Mouse (Mus musculus): ENCODE data around the gene Selenoi.
"Not testable (repeated sequence)": the region's sequence is repeated elsewhere in the genome, so short reads cannot be mapped to it uniquely, and the experiment has no call there.

Selenoi gene

DNA sequence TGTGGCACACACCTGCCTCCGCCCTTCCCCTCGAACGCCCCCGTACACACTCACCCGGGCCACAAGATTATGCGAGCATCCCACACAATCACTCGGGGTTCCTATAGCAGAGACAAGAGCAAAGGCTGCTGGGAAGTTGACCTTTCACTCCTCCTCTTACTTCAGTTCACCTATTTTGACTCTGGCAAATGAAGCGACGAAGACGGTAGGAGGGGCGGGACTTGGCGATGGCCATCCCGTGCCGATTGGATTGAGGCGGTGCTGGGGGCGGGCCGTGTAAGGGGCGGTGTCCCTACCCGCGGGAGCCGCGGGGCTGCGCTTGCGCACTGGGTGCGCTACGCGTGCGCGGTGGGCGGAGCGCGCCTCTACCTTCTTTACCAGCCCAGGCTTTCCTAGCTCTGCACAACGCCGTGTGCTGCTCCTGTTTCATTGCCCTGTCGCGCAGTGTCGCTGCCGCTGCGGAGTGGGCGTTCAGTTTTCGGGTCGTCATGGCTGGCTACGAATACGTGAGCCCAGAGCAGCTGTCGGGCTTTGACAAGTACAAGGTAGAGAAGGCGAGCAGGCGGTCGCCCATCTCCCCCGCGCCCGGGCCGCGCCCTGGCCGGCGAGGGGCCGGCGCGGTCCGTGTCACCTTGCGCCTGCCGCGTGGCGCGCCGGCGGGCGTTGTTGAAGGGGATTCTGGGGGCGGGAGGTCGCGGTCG lies at the start of gene Selenoi:
TSS of gene Selenoi (plus strand) at position 311 of the 701 bp plus-strand sequence.
- in situ Hi-C loops (cut with MboI) = no loop called here

DNA sequence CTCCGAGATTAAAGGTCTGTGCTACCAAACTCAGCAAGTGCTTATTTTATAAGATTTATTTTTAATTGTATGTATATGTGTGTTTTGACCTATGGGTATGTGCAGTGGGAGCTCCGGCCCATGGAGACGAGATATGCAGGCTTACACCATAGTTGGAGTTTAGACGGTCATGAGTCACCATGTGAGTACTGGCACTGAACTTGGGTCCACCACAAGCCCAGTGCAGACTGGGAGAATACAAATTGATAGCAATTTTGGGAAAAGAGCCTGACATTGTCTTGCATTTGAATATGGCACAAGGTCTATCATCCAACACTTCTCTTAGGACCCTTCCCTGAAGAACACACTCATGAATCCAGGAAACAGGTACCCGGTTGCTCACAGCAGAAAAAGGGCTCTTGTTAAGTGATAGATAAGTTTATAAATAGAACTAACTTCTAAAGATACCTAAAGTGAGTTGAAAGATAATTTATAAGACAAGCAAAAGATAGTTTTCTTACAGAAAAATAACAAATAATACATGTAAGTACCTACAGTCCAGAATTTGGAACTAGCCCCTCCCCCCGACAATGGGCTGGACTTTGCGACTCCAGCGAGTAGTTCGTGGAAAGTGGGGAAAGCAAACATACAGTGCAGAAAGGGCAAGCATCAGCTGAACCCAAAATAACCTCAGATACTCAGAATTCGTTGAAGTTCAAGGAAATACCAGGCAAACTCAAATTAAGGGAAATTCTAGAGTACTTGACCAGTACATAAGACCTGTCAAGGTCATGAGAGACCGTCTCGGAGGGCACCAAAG lies 44.5 kb upstream of the Selenoi start:
- in situ Hi-C loops (cut with MboI) = no loop called here

DNA sequence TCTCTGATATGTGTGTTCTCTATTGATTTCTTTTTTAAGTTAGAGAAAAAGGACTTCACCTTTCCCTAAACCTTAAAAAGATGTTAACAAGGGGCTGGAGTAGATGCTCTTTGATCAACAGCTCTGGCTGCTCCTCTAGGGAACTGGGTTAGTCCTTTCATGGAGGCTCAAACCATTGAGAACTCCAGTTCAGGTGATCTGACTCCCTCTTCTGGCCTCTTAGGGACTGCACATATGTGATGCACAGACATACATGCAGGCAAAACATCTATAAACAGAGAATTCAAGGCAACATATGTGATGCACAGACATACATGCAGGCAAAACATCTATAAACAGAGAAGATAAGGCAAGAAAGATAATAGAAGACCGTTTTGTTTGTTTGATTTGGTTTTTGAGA lies 39.9 kb upstream of the Selenoi start:
- in situ Hi-C loops (cut with MboI) = no loop called here

DNA sequence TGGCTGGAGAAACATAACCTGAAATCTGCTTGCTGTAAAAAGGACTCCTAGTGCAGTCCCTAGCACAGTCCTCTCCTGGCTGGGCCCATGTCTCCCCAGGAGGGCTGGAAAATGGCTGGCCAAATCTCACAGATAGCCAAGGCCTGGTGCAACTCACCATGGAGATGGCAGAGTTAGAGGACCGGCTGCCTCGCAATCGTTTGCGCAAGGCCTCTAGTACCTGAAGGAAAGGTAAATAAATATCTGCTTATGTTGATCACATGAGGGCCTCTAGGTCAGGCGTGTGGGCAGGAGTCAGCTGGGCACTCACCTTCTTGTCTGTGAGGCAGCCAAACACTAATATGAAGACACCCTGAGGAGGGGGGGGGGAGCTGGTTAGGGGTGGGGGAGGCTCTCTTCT lies 37.0 kb upstream of the Selenoi start:
- in situ Hi-C loops (cut with MboI) = no loop called here

DNA sequence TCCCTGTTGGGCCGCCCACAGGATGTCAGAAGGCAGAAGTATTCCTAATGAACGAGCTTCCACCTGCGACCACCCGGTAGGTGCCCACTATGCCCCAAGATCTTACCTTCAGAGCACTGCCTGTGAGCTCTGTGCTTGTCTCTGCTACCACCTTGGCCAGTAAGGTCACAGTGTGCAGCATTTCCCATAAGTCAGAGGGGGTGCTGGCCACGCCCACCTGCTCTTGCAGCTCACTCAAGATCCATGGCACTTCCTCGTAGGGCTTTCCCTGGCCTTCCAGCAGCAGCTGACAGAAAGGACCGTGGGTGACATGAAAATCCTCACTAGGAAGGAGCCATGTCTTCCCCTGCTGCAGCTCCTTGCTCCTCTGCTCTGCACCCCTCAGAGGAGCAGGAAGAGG lies 34.1 kb upstream of the Selenoi start:
- in situ Hi-C loops (cut with MboI) = no loop called here

DNA sequence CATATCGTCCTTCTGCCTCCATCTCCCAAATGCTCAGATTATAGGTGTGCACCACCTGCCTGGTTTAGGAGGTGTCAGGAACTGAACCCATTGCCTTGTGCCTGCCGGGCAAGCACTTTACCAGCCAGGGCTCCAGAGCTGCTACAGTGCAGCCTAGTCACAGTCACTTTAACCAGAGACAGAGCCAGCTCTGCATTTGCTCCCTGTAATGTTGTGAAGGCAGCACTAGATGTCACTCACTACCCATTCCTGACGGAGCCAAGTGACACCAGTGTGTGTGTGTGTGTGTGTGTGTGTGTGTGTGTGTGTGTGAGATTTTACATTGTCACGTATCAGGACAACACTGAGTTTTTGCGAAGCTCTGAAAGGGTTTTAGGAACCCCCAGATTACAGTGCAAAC lies 30.9 kb upstream of the Selenoi start:
- in situ Hi-C loops (cut with MboI) = no loop called here

DNA sequence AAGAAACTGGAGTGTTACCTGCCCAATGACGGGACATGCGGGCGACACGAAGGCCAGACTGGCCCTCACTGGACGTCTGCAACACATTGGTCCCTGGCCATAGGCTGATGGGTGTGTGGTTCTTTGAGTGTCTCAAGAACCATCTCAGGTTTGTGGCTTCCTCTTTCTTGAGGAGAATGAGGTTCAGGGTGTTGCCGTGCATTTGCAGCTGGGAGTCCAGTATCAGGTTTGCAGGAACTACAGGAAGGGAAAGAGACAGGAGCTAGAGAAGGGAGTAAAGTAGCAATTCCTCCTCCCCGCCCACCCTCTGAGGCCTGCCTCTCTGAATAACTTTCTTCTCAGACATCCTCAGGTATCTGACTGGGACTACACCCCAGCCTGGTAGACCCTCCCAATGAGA lies 30.2 kb upstream of the Selenoi start:
- in situ Hi-C loops (cut with MboI) = no loop called here

DNA sequence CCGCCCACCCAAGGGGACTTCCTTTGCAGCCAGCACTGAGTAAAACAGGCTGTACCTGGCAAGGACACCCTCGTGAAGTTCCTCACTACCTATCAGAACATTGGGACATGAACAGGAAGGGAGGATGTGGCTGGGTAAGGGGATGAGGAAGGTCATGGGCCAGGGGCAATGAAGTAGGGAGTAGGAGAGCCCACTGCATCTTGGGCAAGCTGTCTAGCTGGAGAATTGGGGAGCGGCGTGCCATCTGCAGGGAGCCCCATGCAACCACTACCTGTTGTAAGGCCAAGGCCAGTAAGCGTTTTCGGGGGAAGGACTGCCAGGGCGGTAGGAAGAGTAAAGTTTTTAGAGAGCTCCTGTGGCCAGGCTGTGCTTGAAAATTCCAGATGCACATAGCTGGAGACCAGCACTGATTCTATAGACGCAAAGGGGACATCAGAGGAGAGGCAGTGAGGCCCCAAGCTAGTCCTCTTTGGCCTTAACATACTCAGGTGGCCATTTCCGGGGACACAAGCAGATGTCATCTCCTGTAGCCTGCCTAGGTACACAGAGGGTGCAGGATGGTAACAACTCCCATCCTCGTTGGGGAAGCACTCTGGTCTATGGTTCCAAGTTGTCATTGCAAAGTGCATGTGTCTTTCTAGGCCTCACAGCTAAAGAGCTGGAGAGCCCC lies 29.0 kb upstream of the Selenoi start:
- in situ Hi-C loops (cut with MboI) = no loop called here

DNA sequence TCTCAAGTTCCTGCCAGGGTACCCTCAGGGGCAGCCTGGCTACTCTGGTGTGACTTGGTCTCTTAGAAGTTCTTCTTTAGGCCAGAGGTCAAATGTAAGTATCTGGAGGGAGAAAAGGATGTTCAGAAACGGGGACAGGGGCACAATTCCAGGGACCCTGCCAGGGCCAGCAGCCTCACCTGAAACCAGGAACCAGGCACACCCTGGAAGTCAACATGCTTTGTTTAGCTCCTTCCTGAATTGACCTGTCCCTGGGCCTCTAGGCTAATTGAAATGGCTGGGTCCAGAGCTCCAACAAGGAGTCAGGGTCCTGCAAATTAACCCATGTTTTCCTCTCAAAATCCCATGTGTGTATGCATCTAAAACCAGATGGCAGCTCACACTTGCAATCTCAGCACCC lies 27.9 kb upstream of the Selenoi start:
- in situ Hi-C loops (cut with MboI) = no loop called here

DNA sequence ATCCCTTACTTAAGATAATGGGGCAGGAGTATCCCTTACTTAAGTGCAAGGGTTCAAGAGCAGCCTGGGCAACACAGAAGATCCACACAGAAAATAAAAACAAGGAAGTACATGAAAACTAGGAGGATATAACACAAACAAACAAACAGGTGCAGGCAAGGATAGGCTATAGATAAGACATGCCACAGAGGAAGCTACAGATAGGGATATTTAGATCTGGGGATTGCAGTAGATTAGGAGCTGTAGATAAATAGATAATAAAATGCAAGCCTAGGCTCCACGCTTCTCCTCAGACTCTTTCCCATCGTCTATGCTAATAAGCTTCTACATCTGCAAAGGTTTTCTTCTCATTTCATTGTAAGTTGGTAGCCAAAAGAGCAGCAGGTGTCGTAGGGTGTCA lies 27.3 kb upstream of the Selenoi start:
- in situ Hi-C loops (cut with MboI) = no loop called here

DNA sequence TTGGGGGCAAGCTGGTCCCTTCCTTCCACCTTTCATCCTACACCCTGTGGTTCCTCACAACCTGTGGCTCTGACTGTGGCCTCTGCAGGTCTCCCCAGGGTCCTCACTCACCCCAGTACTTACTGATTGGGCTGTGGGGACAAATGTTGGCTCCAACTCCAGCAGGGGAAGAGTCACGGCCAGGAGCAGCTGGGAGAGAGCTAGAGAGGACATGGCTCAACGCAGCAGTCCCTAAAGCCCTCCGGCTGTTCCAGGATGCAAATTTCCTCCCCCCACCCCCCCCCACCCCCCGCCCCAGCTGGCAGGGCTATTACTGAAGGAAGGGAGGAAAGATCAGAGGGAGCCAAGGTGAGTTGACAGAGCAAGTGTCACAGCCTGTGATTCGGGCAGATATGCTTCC lies 26.9 kb upstream of the Selenoi start, which contains the start of gene Adgrf3:
TSS of gene Adgrf3 (minus strand) at position 230 of the 400 bp plus-strand sequence.
- in situ Hi-C loops (cut with MboI) = no loop called here

DNA sequence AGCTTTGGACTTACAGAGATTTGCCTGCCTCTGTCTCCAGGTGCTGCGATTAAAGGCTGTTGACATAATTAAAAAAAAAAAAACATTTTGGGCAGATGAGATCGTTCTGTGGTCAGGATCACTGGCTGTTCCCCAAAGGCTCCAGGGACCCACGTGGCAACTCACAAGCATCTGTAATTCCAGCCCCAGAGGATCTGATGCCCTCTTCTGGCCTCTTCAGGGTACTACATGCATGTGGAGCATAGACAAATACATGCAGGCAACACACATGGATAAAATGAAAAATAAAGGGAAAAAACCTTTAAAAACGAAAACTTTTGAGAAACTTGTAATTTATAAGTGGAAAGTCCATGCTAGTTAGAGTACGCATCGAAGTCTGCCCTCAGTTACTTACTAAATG lies 25.1 kb upstream of the Selenoi start:
- in situ Hi-C loops (cut with MboI) = no loop called here

DNA sequence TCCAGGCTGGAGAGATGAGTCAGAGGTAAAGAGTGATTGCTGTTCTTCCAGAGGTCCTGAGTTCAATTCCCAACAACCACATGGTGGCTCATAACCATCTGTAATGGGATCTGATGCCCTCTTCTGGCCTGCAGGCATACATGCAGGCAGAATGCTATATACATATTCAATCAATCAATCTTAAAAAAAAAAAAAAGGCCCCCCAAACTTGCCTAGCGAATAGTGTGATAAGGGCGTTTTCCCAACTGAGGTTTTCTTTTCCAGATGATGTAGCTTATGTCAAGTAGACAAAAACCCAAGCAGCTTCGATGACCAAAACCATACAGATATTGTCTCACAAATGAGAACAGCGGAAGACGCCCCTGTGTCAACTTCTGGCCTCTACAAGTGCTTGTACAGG lies 21.6 kb upstream of the Selenoi start:
- in situ Hi-C loops (cut with MboI) = not testable (repeated sequence)

DNA sequence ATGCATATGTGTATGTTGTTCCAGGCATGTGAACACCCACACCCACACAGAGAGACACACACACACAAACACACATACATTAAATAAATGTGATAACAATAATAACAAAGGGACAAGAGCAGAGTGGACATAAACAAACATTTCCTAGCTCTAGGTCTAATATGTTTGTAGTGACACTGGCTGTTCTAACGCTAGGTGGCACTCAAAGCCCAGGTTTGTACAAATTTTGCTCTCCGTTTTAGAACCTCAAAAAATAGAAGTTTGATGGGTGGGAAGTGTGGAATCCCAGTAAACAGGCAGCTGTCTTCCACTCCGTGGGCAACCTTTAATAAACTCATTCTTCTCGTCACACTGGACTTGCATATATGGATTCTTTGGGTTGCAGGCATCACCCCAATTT lies 17.5 kb upstream of the Selenoi start:
- in situ Hi-C loops (cut with MboI) = no loop called here

DNA sequence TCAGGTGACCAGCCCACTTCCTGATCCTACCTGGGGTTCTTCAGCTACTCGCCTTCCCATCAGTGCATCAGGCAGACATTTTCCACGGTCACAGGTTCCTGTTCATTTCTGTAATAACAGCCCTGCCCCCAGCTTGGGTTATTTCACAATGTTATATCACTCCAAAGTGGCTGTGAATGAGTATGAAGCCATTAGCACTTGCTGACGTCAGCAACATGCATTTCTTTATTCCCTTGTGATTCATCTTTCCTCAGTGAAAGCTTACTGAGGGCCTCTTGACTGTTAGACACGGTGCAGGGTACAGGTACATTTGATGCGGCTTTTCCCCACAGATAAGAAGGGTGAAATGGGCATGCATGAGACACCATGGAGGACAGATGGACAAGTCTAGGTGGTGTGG lies 16.4 kb upstream of the Selenoi start:
- in situ Hi-C loops (cut with MboI) = no loop called here

DNA sequence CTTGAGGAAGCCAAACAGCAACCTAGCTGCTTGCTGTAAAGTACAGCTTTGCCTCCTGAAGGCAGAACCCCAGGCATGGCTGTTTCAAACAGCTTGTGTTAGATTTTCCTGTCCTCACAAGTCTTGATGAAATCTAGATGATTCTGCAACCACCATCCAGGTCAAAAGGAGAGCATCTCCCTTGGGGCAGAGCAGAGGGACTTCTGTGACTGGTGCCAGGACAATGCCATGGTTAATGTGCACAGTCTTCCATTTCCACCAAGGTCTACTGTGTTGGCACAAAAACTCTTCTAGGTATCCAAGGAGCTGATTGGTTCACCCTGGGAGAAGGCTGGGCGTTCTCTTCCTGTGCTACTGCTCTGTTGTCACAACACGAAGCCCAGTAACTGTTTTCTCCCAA lies 12.7 kb upstream of the Selenoi start:
- in situ Hi-C loops (cut with MboI) = no loop called here

DNA sequence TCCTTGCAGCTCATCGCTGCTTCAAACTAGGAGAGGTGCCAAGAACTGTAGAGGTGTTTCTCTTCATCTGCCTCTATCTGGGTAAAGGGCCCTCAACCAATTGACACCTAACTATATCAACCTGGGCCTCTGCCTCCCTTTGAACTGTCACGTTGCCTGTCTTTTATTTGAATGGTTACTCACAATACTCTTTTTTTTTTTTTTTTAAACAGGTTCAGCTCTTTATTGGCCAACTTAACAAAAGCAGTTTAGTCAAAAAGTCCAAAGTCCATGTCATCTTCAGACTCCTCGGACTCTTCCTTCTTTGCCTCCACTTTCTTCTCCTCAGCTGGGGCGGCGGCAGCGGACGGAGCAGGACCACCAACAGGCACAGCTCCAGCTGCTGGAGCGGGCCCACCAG lies 11.7 kb upstream of the Selenoi start:
- in situ Hi-C loops (cut with MboI) = no loop called here

DNA sequence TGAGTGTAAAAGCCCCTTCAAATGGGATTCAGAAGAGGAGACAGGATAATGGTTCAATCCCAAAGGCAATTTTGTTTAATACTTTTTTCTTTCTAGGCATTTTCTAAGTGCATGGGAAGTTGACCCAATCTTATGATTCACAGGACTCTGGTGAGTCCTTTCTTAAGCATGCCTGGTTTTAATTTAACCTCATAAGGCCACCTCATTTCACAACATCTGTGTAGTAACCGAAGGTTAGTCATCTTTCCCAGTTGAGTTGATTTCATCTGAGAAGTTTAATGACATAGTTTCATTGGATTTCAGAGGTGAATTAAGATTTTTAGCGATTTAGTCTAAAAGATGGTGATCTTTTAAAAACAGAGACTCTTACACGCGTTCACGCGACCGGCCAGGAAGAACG lies 9.7 kb upstream of the Selenoi start:
- in situ Hi-C loops (cut with MboI) = no loop called here

DNA sequence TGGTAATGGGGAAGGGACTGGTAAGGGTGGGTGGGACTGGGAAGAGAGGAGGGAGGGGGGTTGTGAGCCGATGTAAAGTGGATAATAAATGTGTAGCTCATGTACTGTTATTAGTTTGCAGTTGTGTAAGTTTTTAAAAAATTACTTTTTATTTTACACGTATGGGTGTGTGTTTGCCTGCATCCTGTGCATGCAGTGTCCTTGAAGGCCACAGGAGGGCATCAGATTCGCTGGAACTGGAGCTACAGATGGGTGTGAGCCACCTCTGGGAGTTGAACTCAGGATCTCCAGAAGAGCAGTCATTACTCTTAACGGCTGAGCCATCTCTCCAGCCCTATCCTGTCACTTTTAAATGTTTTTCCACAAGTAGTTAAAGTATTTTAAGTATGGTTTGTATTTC lies 1.5 kb upstream of the Selenoi start:
- in situ Hi-C loops (cut with MboI) = no loop called here

DNA sequence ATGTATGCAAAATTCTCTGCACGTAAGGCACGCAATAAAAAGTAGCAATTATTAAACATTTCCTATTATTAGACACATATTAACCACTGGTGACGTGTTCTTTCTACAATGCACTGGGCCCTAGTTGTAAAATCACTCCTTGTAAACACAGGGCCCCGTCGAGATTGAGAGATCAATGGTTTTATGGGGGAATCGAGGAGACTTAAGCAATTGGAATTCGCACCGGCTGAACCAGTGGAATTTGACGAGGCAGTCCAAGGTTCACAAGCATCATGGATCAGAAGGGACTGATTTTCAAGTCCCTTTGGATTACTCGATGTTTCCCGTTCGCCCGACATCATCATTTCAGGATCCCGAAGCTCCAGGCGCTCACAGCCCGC lies 500 bp upstream of the Selenoi start:
- in situ Hi-C loops (cut with MboI) = no loop called here

DNA sequence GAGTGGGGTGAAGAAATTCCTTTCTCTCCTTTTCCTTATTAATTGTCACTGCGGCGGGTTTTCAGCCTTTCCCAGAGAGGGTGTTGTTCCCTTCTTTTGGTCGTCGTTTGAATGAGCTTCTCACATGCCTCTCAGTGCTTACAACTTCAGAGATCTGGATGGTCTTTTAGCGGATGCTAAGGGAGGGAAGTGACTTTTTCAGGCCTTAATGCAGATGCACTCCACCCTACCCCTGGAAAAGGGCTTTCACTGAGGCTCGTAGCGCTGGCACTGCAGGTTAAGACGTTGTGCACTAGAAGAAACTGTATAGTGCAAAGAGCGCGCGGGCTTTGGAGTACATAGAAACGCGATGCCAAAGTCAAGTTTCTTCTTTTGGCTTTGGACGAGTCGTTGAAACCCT lies 661 bp downstream of the Selenoi start:
- in situ Hi-C loops (cut with MboI) = no loop called here

DNA sequence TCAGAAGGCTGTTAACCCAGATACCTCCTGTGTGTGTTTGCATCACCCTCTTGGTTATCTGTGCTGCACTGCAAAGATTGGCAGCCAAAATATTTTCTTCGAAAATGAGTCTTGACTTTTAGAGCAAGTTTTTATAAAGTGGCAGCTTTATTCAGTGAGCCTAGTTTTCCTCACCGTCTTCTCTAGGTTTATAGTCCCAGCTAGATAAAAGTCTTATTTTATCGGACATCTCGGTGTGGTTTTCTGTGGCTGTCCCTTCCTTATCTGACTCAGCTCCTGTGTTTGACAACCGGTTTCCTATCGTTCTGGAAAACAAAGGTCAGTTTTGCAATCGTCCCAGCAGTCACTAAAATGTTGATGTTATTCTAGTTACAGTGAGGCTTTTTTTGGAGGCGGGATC lies 1.6 kb downstream of the Selenoi start:
- in situ Hi-C loops (cut with MboI) = no loop called here

DNA sequence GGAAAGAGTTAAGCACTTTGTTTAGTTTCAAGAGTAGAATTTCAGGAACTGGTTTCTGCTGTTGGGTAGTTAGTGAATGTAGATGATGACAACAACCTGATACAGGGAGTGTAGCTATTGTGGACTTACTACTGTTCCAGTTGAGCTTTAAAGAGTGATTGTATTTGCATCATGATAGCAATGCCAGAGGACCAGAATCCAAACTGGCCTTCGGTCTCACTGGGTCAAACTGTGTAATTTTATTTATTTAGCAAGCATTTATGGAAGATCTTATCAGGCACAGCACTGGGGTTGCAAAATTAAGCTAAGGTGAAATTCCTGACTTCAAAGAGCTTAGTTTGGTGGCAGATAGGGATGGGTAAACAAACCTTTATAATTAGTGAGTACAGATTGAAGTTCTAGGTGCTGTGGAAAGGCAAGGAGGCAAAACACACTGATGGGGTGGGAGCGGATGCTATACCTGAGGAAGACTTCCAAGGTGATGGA lies 3.3 kb downstream of the Selenoi start:
- in situ Hi-C loops (cut with MboI) = no loop called here

All from mature B cell (primary cell).